Mouse (Mus musculus) G1E (cell line): ENCODE data around the gene Trnp1. TPM values are rescaled to one million over a fixed set of nuclear protein-coding genes. Genes with fewer than 3 reads are reported as not detected.

ENCODE experiments used
- ATAC-seq: 2 replicates; pipeline ENCODE4 v1.8.0; 2016; ENCODE audit warnings: mild to moderate bottlenecking; ENCODE audit not compliant: insufficient number of reproducible peaks, poor library complexity, low FRiP score, severe bottlenecking; ENCODE audit errors: extremely low read depth
- DNase-seq: peaks from one replicate; pipeline ENCODE4 v3.0.0; 2012; ENCODE audit warnings: low spot score
- H3K27me3 ChIP-seq: 2 replicates; pipeline ENCODE4 v1.6.1; 2012; ENCODE audit warnings: mild to moderate bottlenecking, low read length, inconsistent platforms; ENCODE audit not compliant: insufficient read depth
- H3K36me3 ChIP-seq: replicated peaks from 2 replicates; pipeline ENCODE3; 2012; ENCODE audit warnings: mild to moderate bottlenecking, inconsistent platforms
- H3K4me1 ChIP-seq: 2 replicates; pipeline ENCODE4 v1.6.1; 2012; ENCODE audit warnings: low read depth, low read length, inconsistent platforms, mixed read lengths; ENCODE audit not compliant: insufficient read depth
- H3K4me3 ChIP-seq: 2 replicates; pipeline ENCODE4 v1.5.1; 2012; ENCODE audit warnings: low read depth, mild to moderate bottlenecking, inconsistent platforms, low read length, moderate library complexity, mixed read lengths
- H3K9me3 ChIP-seq: replicated peaks from 2 replicates; pipeline ENCODE4 v1.6.1; 2012; ENCODE audit warnings: inconsistent platforms
- CTCF ChIP-seq: IDR thresholded peaks from 2 replicates; pipeline ENCODE4 v1.5.1; 2012; ENCODE audit warnings: low read depth, low read length, inconsistent platforms, mixed read lengths
- GATA1 ChIP-seq: IDR thresholded peaks from 2 replicates; pipeline ENCODE4 v1.6.1; 2012; ENCODE audit warnings: borderline replicate concordance, low read length, inconsistent platforms, mixed read lengths
- GATA2 ChIP-seq: IDR thresholded peaks from 2 replicates; pipeline ENCODE4 v1.6.1; 2012; ENCODE audit warnings: low read depth, low read length, inconsistent platforms, borderline replicate concordance
- POLR2AphosphoS5 ChIP-seq: IDR thresholded peaks from 2 replicates; pipeline ENCODE4 v1.6.1; 2012; ENCODE audit warnings: low read depth, low read length, inconsistent platforms; ENCODE audit not compliant: insufficient replicate concordance
- TAL1 ChIP-seq: conservative IDR thresholded peaks from 2 replicates; pipeline ENCODE4 v1.6.1; 2012; ENCODE audit warnings: low read depth, low read length, inconsistent platforms, mixed read lengths
- polyA plus RNA-seq: library from polyadenylated mRNA; stranded (reverse); fragments of >175 nt; gene quantifications from 2 replicates; pipeline ENCODE4 v1.2.3, GENCODE M21; 2012
- total RNA-seq, 2 experiments: library from RNA; stranded (forward) in 1 of 2; stranded (reverse) in 1 of 2; fragments of 200-1000 nt in 1 of 2; fragments of >200 nt in 1 of 2; fragmentation: Nextera tagmentation in 1 of 2; gene quantifications; 2 replicates each; pipeline ENCODE4 v1.2.3; 2014 to 2017

Gene Trnp1
- total RNA-seq (2014; fragmentation: Nextera tagmentation) (not detected in 2 replicates), total RNA-seq (2017) (0.16 TPM in 1 of 2 replicates, not detected in the other), polyA plus RNA-seq (not detected in 2 replicates)

GRCm38 (mm10) chr4:133498160-133498724 is at the start of gene Trnp1:
Trnp1 (minus strand) TSS chr4:133498550.
- peaks cover 9% of the 10 kb centered on the region; the same call in 1 of the 2 replicates for H3K4me1 ChIP-seq
- peaks cover 60% of the 10 kb centered on the region for H3K27me3 ChIP-seq
- no peaks in the 10 kb centered on the region for H3K36me3 ChIP-seq
- H3K4me3 ChIP-seq = no peak within 1 kb of the TSS
- no peak for TF ChIP-seq GATA1
- TF ChIP-seq GATA2 = no peak
- no peak for TF ChIP-seq TAL1
- TF ChIP-seq CTCF = no peak
- no peak for TF ChIP-seq POLR2AphosphoS5
- DNase-seq = no peak
- peaks cover 11% of the 10 kb centered on the region for H3K9me3 ChIP-seq
- no peak for ATAC-seq

GRCm38 (mm10) chr4:133545272-133546231 is 47.2 kb upstream of the Trnp1 start, which contains the start of gene Nudc:
Nudc (minus strand) TSS chr4:133545996.
- peaks cover 39% of the 10 kb centered on the region for H3K36me3 ChIP-seq
- ATAC-seq (peak; percentile 98), DNase-seq (peak; percentile 100)
- H3K9me3 ChIP-seq = 0 out of 2 replicates have a peak, but pooled peaks cover 3% of the 10 kb centered on the region
- peaks cover 36% of the 10 kb centered on the region for H3K4me1 ChIP-seq
- H3K27me3 ChIP-seq = no peaks in the 10 kb centered on the region
- peak within 1 kb of the TSS; percentile 99 for H3K4me3 ChIP-seq
- TF ChIP-seq GATA1 (no peak), CTCF (no peak), POLR2AphosphoS5 (no peak), GATA2 (no peak), TAL1 (no peak)

DNA sequence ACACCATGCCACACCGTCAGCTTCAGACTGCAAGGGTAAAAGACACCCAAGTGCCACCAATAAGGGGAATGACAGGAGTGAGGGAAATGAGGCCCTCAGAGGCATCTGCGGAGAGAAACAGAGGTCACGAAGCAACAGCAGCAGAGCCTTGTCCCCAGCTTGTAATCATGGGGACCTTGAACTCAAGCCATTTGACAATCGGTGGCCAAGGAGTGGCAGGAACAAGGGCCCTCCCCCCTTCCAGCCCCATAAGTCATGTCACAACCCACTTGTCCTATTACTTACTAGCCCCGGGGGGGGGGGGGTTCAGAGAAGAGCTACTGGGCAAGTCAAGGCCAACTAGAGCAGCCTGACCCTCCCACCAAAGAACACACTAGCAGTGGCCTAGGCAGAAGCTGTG is 38.3 kb upstream of the Trnp1 start:
- no peak for TF ChIP-seq GATA1
- TF ChIP-seq TAL1 = no peak
- peaks cover 33% of the 10 kb centered on the region for H3K4me1 ChIP-seq
- no peak overlapping the region for H3K4me3 ChIP-seq
- DNase-seq = no peak
- H3K27me3 ChIP-seq = no peaks in the 10 kb centered on the region
- ATAC-seq = no peak
- H3K9me3 ChIP-seq = no peaks in the 10 kb centered on the region
- peaks cover 100% of the 10 kb centered on the region for H3K36me3 ChIP-seq

GRCm38 (mm10) chr4:133536081-133536480 is 37.7 kb upstream of the Trnp1 start:
- DNase-seq (no peak), ATAC-seq (no peak)
- Histone ChIP-seq H3K4me1 (peaks cover 27% of the 10 kb centered on the region), H3K4me3 (no peak overlapping the region), H3K36me3 (peaks cover 100% of the 10 kb centered on the region), H3K27me3 (no peaks in the 10 kb centered on the region), H3K9me3 (no peaks in the 10 kb centered on the region)
- no peak for TF ChIP-seq CTCF

GRCm38 (mm10) chr4:133532777-133533176 is 34.4 kb upstream of the Trnp1 start:
- H3K36me3 ChIP-seq = peaks cover 98% of the 10 kb centered on the region
- DNase-seq = no peak

GRCm38 (mm10) chr4:133527788-133528187 is 29.4 kb upstream of the Trnp1 start:
- ATAC-seq = no peak
- peaks cover 50% of the 10 kb centered on the region for H3K36me3 ChIP-seq
- H3K4me3 ChIP-seq = no peak overlapping the region; the same call in 1 of the 2 replicates
- H3K9me3 ChIP-seq = no peaks in the 10 kb centered on the region
- DNase-seq = no peak
- peaks cover 12% of the 10 kb centered on the region for H3K4me1 ChIP-seq
- TF ChIP-seq GATA1 = no peak
- TF ChIP-seq TAL1 = no peak
- no peak for TF ChIP-seq CTCF
- TF ChIP-seq GATA2 = no peak
- TF ChIP-seq POLR2AphosphoS5 = no peak
- H3K27me3 ChIP-seq = peaks cover 5% of the 10 kb centered on the region

More at GRCm38 (mm10) chr4:133532777-133533176, 34.4 kb upstream of the Trnp1 start:
- Histone ChIP-seq H3K27me3 (no peaks in the 10 kb centered on the region), H3K9me3 (no peaks in the 10 kb centered on the region), H3K4me3 (no peak overlapping the region), H3K4me1 (peaks cover 19% of the 10 kb centered on the region)
- TF ChIP-seq POLR2AphosphoS5 = no peak
- TF ChIP-seq TAL1 = no peak
- no peak for TF ChIP-seq CTCF
- TF ChIP-seq GATA2 = no peak
- ATAC-seq = no peak
